Mouse (Mus musculus): ENCODE measurements around the gene Rln1. TPM values are rescaled to one million over a fixed set of nuclear protein-coding genes. Genes with fewer than 3 reads are reported as not detected.
A peak's percentile ranks its signal among the peaks of the same experiment; 100 is the strongest.

Gene Rln1
- total RNA-seq, 1 experiment: 3.4 TPM

- in situ Hi-C loops (cut with MboI; ENCODE audit: low sequenced_read_pairs in 2 of 2, unreplicated experiment in 2 of 2): no loop called here
- no peak for DNase-seq (ENCODE audit: low read depth, low spot score)
- H3K4me3 ChIP-seq (ENCODE audit: insufficient read depth in 1 of 2, low read depth in 1 of 2, low read length in 2 of 2, poor library complexity in 1 of 2, severe bottlenecking in 1 of 2): no peak overlapping the region
Measured at GRCm38 (mm10) chr19:29360251-29360650, 25.8 kb upstream of the Rln1 start.

GRCm38 (mm10) chr19:29356281-29356680, 21.8 kb upstream of the Rln1 start:
- in situ Hi-C loops (cut with MboI; ENCODE audit: low sequenced_read_pairs in 2 of 2, unreplicated experiment in 2 of 2): loop anchor here in 1 of 2 experiments (10.0 kb wide), 1 partner anchor 291 kb away; no protein-coding TSS in a partner anchor

More at GRCm38 (mm10) chr19:29360251-29360650, 25.8 kb upstream of the Rln1 start:
- Histone ChIP-seq H3K4me1 (ENCODE audit: control insufficient read depth in 2 of 2, insufficient read depth in 2 of 2, low read length in 2 of 2, poor library complexity in 1 of 2) (peaks cover 0 to 6% of the 10 kb centered on the region in 2 experiments; a peak in 1 of 4 replicates), H3K9ac (ENCODE audit: insufficient read depth, low read depth, low read length, poor library complexity, severe bottlenecking) (no peak overlapping the region), H3K27ac (ENCODE audit: insufficient read depth, low read depth, low read length, poor library complexity, severe bottlenecking) (no peak overlapping the region), H3K9me3 (ENCODE audit: control insufficient read depth, insufficient read depth, low read depth, low read length) (no peaks in the 10 kb centered on the region), H3K36me3 (ENCODE audit: control insufficient read depth, insufficient read depth, low read length, poor library complexity, severe bottlenecking) (no peaks in the 10 kb centered on the region)
- no peak for TF ChIP-seq CHD2 (IDR thresholded peaks at IDR 0.05; ENCODE audit: low read depth, low read length)
- no peak for TF ChIP-seq MAFK (IDR thresholded peaks at IDR 0.05; ENCODE audit: insufficient read depth, low read depth, low read length)

GRCm38 (mm10) chr19:29354895-29355877, 20.7 kb upstream of the Rln1 start:
- TF ChIP-seq ZNF384 (IDR thresholded peaks at IDR 0.05; ENCODE audit: low read depth, low read length) (peak; percentile 77), ZC3H11A (IDR thresholded peaks at IDR 0.05; ENCODE audit: borderline replicate concordance, low read depth, low read length) (peak; percentile 89; the same call in 1 of the 2 replicates), HCFC1 (IDR thresholded peaks at IDR 0.05; ENCODE audit: borderline replicate concordance, insufficient read depth, low read length) (no peak)
- Histone ChIP-seq H3K27ac (ENCODE audit: insufficient read depth, low read depth, low read length, poor library complexity, severe bottlenecking) (no peak overlapping the region), H3K4me3 (ENCODE audit: insufficient read depth in 1 of 2, low read depth in 1 of 2, low read length in 2 of 2, poor library complexity in 1 of 2, severe bottlenecking in 1 of 2) (peak overlapping the region; percentile 17 to 26; a peak in 2 of 4 replicates), H3K9me3 (ENCODE audit: control insufficient read depth, insufficient read depth, low read depth, low read length) (no peaks in the 10 kb centered on the region), H3K9ac (ENCODE audit: insufficient read depth, low read depth, low read length, poor library complexity, severe bottlenecking) (no peak overlapping the region), H3K36me3 (ENCODE audit: control insufficient read depth, insufficient read depth, low read length, poor library complexity, severe bottlenecking) (no peaks in the 10 kb centered on the region), H3K4me1 (ENCODE audit: control insufficient read depth in 2 of 2, insufficient read depth in 2 of 2, low read length in 2 of 2, poor library complexity in 1 of 2) (peaks cover 8% of the 10 kb centered on the region in 2 experiments; a peak in 2 of 4 replicates)
- in situ Hi-C loops (cut with MboI; ENCODE audit: low sequenced_read_pairs in 2 of 2, unreplicated experiment in 2 of 2): loop anchor here in 1 of 2 experiments (10.0 kb wide), 1 partner anchor 290 kb away; no protein-coding TSS in a partner anchor
- DNase-seq (ENCODE audit: low read depth, low spot score): peak; percentile 78

More at GRCm38 (mm10) chr19:29356281-29356680, 21.8 kb upstream of the Rln1 start:
- no peaks in the 10 kb centered on the region for H3K36me3 ChIP-seq (ENCODE audit: control insufficient read depth, insufficient read depth, low read length, poor library complexity, severe bottlenecking)
- no peak overlapping the region for H3K27ac ChIP-seq (ENCODE audit: insufficient read depth, low read depth, low read length, poor library complexity, severe bottlenecking)
- no peak overlapping the region for H3K4me3 ChIP-seq (ENCODE audit: insufficient read depth in 1 of 2, low read depth in 1 of 2, low read length in 2 of 2, poor library complexity in 1 of 2, severe bottlenecking in 1 of 2)
- peaks cover 3 to 4% of the 10 kb centered on the region in 2 experiments; a peak in 2 of 4 replicates for H3K4me1 ChIP-seq (ENCODE audit: control insufficient read depth in 2 of 2, insufficient read depth in 2 of 2, low read length in 2 of 2, poor library complexity in 1 of 2)
- TF ChIP-seq MAFK (IDR thresholded peaks at IDR 0.05; ENCODE audit: insufficient read depth, low read depth, low read length) (no peak), ZNF384 (IDR thresholded peaks at IDR 0.05; ENCODE audit: low read depth, low read length) (no peak), HCFC1 (IDR thresholded peaks at IDR 0.05; ENCODE audit: borderline replicate concordance, insufficient read depth, low read length) (no peak), ZC3H11A (IDR thresholded peaks at IDR 0.05; ENCODE audit: borderline replicate concordance, low read depth, low read length) (no peak), CHD2 (IDR thresholded peaks at IDR 0.05; ENCODE audit: low read depth, low read length) (no peak)
- H3K9me3 ChIP-seq (ENCODE audit: control insufficient read depth, insufficient read depth, low read depth, low read length): no peaks in the 10 kb centered on the region
- DNase-seq (ENCODE audit: low read depth, low spot score): no peak
- H3K9ac ChIP-seq (ENCODE audit: insufficient read depth, low read depth, low read length, poor library complexity, severe bottlenecking): no peak overlapping the region

- H3K4me3 ChIP-seq (ENCODE audit: insufficient read depth in 1 of 2, low read depth in 1 of 2, low read length in 2 of 2, poor library complexity in 1 of 2, severe bottlenecking in 1 of 2): no peak overlapping the region
- H3K9me3 ChIP-seq (ENCODE audit: control insufficient read depth, insufficient read depth, low read depth, low read length): no peaks in the 10 kb centered on the region
- no peaks in the 10 kb centered on the region for H3K36me3 ChIP-seq (ENCODE audit: control insufficient read depth, insufficient read depth, low read length, poor library complexity, severe bottlenecking)
- in situ Hi-C loops (cut with MboI; ENCODE audit: low sequenced_read_pairs in 2 of 2, unreplicated experiment in 2 of 2): loop anchor here in 1 of 2 experiments (10.0 kb wide), 1 partner anchor 286 kb away; no protein-coding TSS in a partner anchor
- peak; percentile 47 for DNase-seq (ENCODE audit: low read depth, low spot score)
- H3K27ac ChIP-seq (ENCODE audit: insufficient read depth, low read depth, low read length, poor library complexity, severe bottlenecking): no peak overlapping the region
- H3K4me1 ChIP-seq (ENCODE audit: control insufficient read depth in 2 of 2, insufficient read depth in 2 of 2, low read length in 2 of 2, poor library complexity in 1 of 2): peaks cover 8% of the 10 kb centered on the region in 2 experiments; a peak in 2 of 4 replicates
- H3K9ac ChIP-seq (ENCODE audit: insufficient read depth, low read depth, low read length, poor library complexity, severe bottlenecking): no peak overlapping the region
- no peak for TF ChIP-seq MAFK (IDR thresholded peaks at IDR 0.05; ENCODE audit: insufficient read depth, low read depth, low read length)
- no peak for TF ChIP-seq ZC3H11A (IDR thresholded peaks at IDR 0.05; ENCODE audit: borderline replicate concordance, low read depth, low read length)
- TF ChIP-seq ZNF384 (IDR thresholded peaks at IDR 0.05; ENCODE audit: low read depth, low read length): no peak
- TF ChIP-seq CHD2 (IDR thresholded peaks at IDR 0.05; ENCODE audit: low read depth, low read length): no peak
- TF ChIP-seq HCFC1 (IDR thresholded peaks at IDR 0.05; ENCODE audit: borderline replicate concordance, insufficient read depth, low read length): no peak
Measured at GRCm38 (mm10) chr19:29350991-29351390, 16.5 kb upstream of the Rln1 start.

Measured in ES-E14 (cell line).